Mouse (Mus musculus) retina, embryonic 14.5 days (tissue): ENCODE results near the gene Szrd1.
A peak's percentile ranks its signal among the peaks of the same experiment; 100 is the strongest.

Experiments
- DNase-seq: peaks from one replicate; pipeline ENCODE4 v3.0.0-alpha.2; 2015; ENCODE audit warnings: low spot score

The Szrd1 gene

GRCm38 (mm10) chr4:141114521-141114981, 25.0 kb downstream of the Szrd1 start:
- DNase-seq: no peak

DNA sequence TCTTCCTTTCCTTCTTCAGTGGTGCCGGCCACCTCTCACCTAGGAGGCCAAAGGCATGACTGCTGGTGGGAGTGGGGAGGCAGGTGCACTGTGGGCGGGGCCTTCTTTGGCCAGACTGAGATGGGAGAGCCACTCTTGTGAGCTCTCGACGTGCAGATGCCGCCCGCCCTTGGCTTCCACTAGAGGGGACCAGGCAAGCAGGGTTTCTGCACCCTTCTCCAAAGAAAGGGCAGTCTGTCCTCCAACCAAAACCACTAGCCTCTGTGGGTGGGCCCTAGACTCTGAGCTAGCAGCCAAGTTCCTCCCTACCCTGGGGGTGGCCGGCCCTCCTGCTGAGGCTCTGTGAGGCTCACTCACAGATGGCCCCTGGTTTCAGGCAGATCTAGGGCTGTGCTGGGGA, 25.7 kb downstream of the Szrd1 start:
- DNase-seq: no peak

GRCm38 (mm10) chr4:141108196-141108732, 31.3 kb downstream of the Szrd1 start:
- DNase-seq: peak; percentile 18

- DNase-seq: no peak
Observed at GRCm38 (mm10) chr4:141106526-141107183, 32.9 kb downstream of the Szrd1 start.

- DNase-seq: peak; percentile 72
Observed at GRCm38 (mm10) chr4:141101855-141102254, 37.7 kb downstream of the Szrd1 start.

GRCm38 (mm10) chr4:141101291-141101690, 38.3 kb downstream of the Szrd1 start:
- DNase-seq: no peak

DNA sequence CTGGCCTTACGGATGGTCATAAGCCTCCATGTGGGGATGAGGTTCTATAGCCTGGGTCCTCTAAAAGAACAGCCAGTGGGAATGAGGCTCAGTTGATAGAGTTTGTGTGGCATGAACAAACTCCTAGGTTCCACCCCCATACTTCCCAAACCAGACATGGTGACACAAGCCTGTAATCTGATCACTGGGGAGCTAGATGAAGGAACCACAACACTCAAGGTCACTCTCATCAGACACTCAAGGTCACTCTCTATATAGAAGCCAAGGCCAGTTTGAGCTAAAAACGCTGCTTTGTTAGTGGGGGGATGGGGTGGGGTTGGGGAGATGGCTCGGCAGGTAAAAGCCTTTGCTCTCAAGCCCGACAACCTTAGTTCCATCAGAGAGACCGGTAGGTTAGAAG, 39.6 kb downstream of the Szrd1 start:
- DNase-seq: no peak

GRCm38 (mm10) chr4:141098935-141099334, 40.6 kb downstream of the Szrd1 start:
- DNase-seq: no peak

GRCm38 (mm10) chr4:141096710-141097109, 42.9 kb downstream of the Szrd1 start:
- DNase-seq: no peak

DNA sequence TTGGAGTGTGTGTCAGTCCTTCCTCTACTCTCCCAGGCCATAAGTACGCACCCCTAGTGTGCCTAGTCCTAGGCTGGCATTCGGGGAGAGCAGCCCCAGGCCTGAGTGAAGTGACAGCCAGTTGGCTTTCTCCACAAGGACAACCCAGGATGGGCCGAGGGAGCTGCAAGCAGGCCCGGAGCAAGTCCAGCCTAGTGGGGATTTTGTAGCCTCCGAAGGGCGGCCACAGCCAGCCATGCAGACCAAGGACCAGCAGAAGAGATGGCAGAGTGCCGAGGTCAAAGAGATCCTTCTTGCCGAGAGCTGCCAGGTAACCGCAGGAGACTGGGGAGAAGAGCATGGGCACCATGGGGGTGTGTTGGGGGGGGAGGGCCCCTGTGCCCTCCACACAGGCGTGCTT, 44.6 kb downstream of the Szrd1 start:
- DNase-seq: no peak

- no peak for DNase-seq
Observed at GRCm38 (mm10) chr4:141088714-141089113, 50.9 kb downstream of the Szrd1 start.

- DNase-seq: no peak
Observed at GRCm38 (mm10) chr4:141088033-141088432, 51.5 kb downstream of the Szrd1 start, which contains the start of gene Spata21. TSS of gene Spata21 (plus strand) at chr4:141088333.

- DNase-seq: no peak
Observed at GRCm38 (mm10) chr4:141086862-141087261, 52.7 kb downstream of the Szrd1 start.

GRCm38 (mm10) chr4:141078510-141079137, 61.0 kb downstream of the Szrd1 start:
- DNase-seq: no peak

DNA sequence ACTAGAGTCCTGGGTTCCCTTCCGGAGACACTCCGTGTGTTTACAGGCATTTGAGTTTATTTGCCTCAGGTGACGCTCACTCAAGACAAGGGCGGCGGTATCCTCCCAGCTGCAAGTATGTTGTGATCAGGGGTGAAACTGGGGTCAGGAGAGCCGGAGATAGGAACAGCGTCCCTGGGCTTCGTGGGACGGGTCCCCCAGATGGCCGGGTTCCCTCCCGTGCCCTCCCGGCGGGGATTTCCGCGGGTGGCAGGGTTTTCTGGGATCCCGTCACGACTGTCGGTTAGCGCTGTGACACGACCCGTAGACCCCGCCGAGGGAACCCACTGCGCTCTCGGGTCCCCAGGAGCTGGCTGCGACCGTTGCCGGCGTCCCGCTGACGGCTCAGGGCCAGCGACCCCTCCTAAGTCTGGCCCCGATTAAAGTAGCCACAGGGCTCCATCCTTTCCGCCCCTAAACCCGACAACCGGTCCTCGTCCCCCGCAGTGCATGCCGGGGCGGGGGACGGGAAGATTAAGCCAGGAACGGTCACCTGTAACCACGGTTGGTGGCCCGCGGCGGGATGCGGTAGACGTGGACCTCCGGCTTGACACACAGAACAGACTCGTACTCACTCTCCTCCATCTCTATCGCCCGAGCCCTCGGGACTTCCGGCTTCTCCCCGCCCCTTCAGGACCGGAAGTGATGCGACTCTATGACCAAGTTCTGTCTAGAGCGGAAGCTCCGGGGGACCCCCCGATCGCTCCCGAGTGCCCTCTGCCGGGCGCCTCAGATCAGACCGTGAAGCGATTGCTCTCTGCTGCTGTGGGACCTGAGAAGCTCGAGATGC, 61.7 kb downstream of the Szrd1 start, which contains the start of gene Necap2:
Gene Necap2, minus strand, starts transcription at position 677 of the 829 bp plus-strand sequence.
- peak; percentile 98 for DNase-seq

DNA sequence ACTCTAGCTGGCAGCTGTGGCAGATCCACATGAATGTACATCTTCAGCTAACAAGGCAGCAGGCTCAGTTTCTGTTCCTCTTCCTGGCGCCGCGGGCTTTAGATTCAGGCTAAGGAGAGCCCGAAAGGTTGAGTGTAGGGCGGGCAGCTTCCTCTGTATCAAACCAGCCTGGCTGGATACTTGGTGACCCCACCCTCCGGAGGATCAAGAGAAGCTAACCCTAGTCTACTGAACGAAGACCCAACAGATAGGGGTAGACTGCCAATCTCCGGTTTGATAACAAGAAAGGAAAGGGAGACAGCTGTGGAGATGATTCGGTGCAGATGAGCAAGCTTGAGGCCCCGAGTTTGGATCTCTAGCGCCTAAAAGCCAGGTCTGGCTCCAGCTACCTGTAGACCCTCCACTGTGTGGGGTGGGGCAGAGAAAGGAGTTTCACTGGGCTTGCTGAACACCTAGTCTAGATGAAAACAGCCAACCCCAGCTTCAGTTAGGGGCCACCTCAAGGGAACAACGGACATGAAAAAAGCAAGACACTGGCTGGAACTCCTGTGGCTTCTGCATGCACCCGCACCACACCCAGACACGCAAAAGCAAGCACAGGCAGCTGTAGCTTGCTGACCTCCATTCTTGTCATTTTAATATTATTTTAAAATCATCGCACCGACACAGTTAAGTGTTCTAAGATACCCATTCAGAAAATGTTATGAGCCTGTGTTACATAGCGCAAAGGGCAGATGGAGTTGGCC, 62.6 kb downstream of the Szrd1 start:
- no peak for DNase-seq

- DNase-seq: no peak
Observed at GRCm38 (mm10) chr4:141074109-141074508, 65.5 kb downstream of the Szrd1 start.

- no peak for DNase-seq
Observed at GRCm38 (mm10) chr4:141073661-141074060, 65.9 kb downstream of the Szrd1 start.

GRCm38 (mm10) chr4:141072502-141072901, 67.1 kb downstream of the Szrd1 start:
- DNase-seq: no peak

DNA sequence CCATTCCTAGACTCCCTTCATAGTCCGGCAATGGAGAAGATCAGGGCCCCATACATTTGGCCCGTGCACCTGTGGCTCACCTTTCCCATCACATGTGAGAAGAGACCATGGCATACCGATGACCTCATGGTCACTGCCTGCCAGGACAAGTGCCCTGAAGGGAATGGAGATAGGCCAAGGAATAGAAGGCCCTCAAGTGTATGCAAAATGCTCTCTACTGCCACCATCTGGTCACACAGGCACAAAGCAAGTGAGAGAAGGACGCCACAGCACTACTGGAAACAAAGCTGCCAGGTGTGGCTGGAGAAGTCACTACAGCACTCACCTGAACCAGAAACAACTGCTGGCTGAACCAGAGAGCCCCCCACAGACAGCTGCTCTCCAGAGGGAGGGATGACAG, 69.8 kb downstream of the Szrd1 start:
- DNase-seq: no peak

DNA sequence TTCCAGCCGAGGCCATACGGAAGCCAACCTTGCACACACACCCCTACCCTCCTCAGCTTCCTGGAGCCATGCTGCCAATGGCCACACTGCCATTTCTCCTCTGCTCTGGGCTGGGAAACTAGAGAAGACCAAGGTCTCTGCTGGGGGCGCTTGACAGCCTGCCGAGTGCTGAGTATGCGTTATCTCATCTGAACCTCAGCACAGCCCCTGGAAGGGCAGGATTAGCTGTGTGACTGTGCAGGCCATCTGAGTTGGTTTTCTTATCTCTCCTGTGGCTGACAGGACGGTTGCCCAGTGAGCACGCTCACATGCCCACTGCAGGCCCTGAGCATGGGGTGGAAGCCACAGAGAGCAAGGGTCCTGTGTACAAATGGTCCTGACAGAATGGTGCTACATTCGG, 70.9 kb downstream of the Szrd1 start:
- no peak for DNase-seq
